Mouse (Mus musculus) gastrocnemius, postnatal 25 days (tissue): ENCODE data around the gene Rassf7. TPM values are rescaled to one million over a fixed set of nuclear protein-coding genes. Genes with fewer than 3 reads are reported as not detected.

Source experiments
- DNase-seq: peaks from one replicate; pipeline ENCODE4 v3.0.0; 2022
- long read RNA-seq, 2 experiments: library from polyadenylated mRNA; stranded (forward); transcript quantifications; one replicate each; pipeline ENCODE4 v2.0.0; 2021
- total RNA-seq, 2 experiments: library from RNA; stranded (reverse); gene quantifications; 1 replicate in 1 of 2; 2 replicates in 1 of 2; pipeline ENCODE4 v1.2.3; 2021

Rassf7 gene
- 1 to 10 TPM in 1 of 2 experiments, under 1 TPM in 1; 0.38 to 1.1 TPM for total RNA-seq
- long read RNA-seq, experiment 1, result 0 reads
- long read RNA-seq, experiment 2, partial matches to known transcripts, result 1 of 1 reads
- long read RNA-seq, experiment 2, other reads (novel, unspliced or antisense), result 0 of 1 reads

DNA sequence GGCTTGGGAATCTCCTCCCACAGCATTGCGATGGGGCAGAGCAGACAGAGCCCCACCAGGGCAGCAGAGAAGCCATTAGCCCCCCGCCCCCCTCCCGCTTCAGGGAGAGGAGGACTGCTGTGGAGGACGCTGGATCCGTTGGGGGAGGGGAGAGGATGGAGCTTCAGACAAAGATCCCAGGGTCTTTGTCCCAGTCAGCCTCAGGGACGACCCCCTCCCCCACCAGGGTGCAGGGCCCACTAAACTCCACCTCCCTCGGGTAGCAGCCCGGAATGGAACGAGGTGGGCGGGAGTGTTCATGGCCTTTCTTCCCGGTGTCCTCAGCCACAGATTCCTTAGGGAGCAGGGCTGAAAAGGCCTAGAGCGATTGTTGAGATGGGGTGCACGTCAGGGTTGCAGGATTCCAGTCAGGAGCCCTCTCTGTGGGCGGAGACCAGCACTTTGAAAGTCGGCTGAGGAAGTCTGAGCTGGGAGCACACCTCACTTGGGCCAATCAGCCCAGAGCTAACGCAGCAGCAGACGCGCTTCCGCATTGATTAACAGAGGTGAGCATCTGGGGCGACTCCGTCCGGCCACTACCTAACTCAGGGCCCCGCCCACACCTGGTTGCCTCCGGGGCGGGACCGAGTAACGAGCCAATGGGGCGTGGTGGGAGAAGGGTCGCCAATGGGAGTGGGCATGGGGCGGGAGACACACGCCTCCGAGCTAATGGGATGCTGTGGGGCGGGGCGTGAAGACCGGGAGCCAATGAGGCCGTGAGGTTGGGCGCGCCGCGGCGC is at the start of gene Rassf7:
Gene Rassf7, plus strand, starts transcription at position 760 of the 779 bp plus-strand sequence.
- DNase-seq, result peak; percentile 85

- DNase-seq, result peak; percentile 36
Measured at GRCm38 (mm10) chr7:141167901-141168517, 47.7 kb upstream of the Rassf7 start.

DNA sequence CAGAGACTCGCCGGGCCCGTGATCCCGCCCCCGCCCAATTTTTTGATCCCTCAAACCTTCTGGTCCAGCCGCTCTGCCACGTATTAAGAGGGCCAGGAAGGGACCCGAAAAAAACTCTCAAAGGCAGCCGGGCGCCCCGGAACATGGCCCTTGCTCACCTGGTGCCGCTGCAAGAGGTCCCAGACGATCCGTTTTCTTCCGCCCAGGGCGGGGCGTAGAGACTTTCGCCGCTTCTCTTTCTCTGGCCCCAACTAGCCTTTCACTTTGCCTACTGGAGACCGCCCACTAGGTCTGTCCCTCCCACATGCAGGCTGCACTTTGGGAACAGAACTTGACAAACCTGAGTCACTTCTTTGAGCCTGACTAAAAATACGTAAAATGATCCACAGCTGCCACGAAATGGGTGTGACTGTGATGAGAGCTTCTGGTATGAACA is 47.1 kb upstream of the Rassf7 start:
- peak; percentile 63 for DNase-seq

DNA sequence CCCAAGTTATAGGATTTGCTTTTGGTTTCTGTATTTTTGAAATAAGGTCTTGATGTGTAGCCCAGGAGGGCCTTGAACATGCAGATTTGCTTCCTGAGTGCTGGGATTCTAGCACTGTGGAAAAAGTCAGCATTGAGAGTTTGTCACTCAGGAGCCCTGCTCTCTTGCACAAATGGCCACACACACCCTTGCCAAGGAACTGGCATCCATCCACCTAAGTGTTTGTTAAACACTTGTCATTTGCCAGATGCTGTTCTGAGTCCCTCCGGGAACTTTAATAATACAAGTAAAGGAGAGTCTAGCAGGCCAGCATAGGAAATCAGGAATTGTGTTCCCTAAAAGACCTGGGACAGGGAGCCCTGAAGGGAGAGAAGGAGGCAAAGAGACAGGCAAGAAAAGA is 46.4 kb upstream of the Rassf7 start:
- DNase-seq, result no peak

DNA sequence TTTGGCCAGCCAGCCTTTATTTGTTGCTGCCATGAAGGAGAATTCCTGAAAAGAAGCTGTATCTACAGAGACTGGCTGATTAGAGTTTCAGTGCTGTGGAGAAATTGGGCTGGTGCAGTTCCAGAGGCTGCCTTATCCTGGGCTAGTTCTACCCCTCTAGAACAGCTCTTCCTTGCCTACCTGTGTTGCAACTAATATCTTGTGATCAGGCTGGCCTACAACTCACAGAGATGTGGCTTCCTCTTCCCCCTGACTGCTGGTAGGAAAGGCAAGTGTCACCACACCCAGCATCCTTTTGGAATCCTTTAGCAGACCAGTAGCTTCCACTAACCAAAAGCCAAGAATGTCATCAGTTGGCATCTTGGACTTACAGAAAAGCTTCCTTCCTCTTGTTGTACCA is 45.8 kb upstream of the Rassf7 start:
- DNase-seq, result no peak

GRCm38 (mm10) chr7:141172116-141173006 is 43.3 kb upstream of the Rassf7 start, which contains the start of gene Rnh1:
Rnh1 (minus strand) TSS chr7:141172857.
- DNase-seq, result peak; percentile 92

GRCm38 (mm10) chr7:141173323-141173850 is 42.3 kb upstream of the Rassf7 start:
- no peak for DNase-seq

DNA sequence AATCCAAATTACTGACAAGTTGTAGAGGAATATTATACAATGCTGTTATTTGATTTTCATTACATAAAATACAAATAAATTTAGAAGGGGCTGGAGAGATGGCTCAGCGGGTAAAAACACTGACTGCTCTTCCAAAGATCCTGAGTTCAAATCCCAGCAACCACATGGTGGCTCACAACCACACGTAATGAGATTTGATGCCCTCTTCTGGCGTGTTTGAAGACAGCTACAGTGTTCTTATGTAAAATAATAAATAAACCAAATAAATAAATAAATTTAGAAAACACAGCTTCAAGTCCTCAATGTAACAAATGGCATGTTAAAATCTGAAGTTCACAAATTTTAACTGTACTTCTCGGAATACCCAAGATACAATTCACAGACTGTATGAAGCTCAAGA is 40.6 kb upstream of the Rassf7 start:
- DNase-seq, result no peak

- peak; percentile 71 for DNase-seq
Measured at GRCm38 (mm10) chr7:141176173-141176572, 39.5 kb upstream of the Rassf7 start.

GRCm38 (mm10) chr7:141188194-141188593 is 27.5 kb upstream of the Rassf7 start:
- no peak for DNase-seq

GRCm38 (mm10) chr7:141188733-141189132 is 26.9 kb upstream of the Rassf7 start:
- no peak for DNase-seq

DNA sequence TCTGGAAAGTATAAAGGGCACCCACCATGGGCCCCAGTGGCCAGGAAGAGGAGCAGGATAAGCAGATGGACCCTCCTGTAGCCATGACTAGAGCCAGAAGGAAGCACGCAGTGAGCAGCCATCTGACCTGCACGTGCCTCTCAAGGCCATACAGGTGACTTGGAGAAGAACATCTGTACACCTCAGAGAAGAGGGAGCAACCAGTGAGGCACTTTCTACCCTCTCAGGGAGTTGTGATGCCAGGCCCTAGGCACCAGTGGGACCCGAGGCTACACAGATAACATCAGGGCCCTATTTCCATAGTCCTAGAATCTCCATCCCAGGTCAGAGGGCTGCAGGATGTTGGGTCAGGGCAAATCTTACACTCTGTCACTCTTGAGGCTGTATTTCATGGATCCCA is 25.4 kb upstream of the Rassf7 start:
- no peak for DNase-seq

DNA sequence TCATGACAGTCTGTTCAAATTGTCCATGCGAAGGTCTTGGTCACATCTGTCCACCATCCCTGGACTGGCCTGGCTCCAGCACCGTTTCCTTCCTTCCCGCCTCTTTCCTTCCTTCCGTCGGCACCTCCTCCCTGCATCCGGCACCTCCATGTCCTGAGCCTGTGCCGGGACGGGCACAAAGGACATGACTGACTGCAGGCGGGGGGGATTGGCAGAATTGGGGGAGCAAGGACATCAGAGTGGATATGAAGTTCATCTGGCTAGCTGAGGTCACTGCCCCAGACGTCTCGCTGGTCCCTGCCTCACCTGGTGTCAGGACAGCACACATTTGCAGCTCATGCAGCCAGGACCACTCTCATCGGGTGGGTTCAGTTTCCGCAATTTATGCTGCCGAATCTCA is 24.6 kb upstream of the Rassf7 start:
- DNase-seq, result no peak

DNA sequence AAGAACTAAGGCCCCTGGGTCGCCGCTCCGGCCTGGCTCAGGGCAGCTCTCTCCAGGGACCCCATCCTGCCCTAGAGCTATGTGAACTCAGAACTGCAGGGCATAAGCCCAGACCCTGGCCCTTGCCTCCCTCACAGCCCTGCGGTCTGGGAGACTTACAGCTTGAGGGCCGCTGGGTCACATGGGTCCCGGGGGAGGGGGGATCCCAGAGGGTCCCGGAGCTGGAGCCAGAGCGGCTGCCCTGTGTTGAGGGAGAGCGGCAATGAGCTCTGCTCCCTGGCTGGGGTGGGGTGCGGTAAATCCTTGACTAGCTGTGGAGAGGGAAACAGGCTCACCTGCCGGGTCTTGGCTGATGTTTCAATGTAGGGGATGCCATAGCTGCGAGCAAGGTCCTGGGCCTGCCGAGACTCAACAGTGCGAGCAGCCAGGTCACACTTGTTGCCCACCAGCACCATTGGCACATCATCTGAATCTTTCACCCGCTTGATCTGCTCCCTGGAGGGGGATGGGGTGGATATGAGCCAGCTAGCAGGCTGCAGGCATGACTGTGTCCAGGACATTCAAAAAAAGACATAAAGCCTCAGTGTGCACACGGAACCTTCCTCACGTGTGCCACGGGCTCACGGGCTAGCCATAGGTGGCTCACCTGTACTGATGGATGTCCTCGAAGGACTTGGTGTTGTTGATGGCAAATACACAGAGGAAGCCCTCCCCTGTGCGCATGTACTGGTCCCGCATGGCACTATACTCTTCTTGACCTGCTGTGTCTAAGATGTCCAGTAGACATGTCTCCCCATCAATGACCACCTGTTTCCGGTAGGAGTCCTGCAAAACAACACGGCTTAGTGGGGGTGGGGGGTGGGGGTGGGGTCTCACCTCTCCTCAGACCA is 23.6 kb upstream of the Rassf7 start:
- no peak for DNase-seq

DNA sequence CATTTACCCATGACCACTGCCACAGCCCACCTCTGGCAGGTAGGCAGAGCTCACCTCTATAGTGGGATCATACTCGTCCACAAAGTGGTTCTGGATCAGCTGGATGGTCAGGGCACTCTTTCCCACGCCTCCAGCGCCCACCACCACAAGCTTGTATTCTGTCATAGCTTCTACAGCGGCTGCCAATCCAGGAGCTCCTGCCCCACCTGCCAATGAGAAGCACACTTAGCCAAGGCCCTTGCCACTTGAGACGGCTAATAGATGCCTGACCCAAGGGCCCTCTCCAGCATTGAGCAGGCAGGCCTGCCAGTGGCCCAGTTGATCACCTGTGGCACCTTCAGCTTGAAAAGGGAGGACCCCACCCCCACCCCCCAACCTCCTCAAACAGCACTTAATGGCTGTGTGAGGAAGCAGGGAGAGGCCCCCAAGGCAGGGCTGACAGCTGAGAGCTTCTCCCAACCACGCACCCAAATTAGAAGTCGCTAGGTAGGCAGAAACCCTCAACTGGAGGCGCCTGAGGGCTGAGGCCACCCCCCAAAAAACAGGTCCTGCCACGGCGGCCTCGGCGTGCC is 22.8 kb upstream of the Rassf7 start:
- DNase-seq, result peak; percentile 37

GRCm38 (mm10) chr7:141193348-141193856 is 22.3 kb upstream of the Rassf7 start:
- peak; percentile 54 for DNase-seq

- DNase-seq, result peak; percentile 97
Measured at GRCm38 (mm10) chr7:141193948-141194347, 21.7 kb upstream of the Rassf7 start, which contains the start of the genes Hras and Lrrc56. Hras (minus strand) TSS chr7:141194005. Lrrc56 (plus strand) TSS chr7:141194157.

DNA sequence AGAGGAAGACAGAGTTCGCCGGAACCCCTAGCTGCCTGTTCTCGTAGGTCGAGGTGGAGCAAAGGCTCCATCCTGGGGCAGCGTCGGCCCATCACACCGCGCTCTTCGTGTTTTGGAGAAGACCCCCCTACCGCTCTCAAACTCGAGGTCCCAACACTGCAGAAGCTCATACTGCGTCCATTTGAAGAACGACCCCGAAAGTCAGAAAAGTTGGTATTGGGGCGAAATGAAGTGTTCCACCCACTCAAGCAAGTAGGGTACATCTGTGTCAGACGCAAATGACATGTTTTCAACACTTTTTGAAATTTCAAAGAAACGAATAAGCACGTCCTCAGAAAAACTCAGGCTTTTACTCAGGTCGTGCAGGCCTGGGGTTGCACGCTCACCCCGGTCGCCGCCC is 21.3 kb upstream of the Rassf7 start:
- DNase-seq, result no peak

DNA sequence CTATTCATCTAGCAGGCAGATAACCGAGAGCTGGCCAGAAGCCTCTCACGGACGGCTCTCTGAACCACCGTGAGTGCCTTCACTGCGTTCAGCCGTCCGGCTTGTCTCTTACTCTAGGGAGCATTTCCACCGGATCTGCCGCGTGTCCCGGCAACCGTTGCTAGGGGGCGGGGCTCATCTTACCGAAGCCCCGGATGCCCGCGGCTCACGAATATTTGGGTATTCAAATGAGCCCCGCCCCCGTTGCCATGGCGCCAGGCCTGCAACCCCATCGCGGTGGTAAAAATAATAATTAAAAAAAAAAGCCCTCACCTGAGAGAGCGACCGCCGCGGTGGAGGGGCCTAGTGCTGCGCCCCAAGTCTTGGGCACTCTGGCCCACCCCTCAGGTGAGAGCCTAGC is 20.8 kb upstream of the Rassf7 start:
- DNase-seq, result peak; percentile 77

DNA sequence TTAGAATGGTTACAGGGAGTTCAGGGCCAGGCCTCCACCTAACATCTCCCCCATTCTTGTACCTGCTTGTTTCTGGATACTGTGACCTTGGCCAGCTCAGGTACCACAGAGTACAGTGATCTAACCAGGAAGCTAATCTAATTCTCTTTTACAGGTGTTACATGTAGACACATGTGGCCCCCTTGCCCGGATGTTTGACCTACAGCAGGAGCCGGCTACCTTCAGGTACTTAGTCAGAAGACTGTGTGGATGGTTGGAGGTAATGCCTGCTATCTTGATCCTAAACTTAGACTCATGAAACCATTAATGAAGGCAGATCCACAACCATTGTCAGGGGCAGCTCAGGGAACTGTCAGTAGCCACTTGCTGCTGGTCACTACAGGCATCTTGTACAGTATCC is 19.9 kb upstream of the Rassf7 start:
- DNase-seq, result no peak
